Mouse (Mus musculus) cortical plate, adult 2 months (tissue): ENCODE results near the gene Eif4g3.

Experiments
- CTCF ChIP-seq: fragments of 200-500 bp; IDR thresholded peaks from 2 replicates; pipeline ENCODE4 v1.5.1; 2011; ENCODE audit warnings: mild to moderate bottlenecking, control low read depth, low read length; ENCODE audit not compliant: insufficient read depth; ENCODE audit errors: extremely low read depth
- POLR2A ChIP-seq: fragments of 200-500 bp; IDR thresholded peaks from 2 replicates; pipeline ENCODE4 v1.6.1; 2011; ENCODE audit warnings: mild to moderate bottlenecking, low read length, control low read depth; ENCODE audit not compliant: insufficient read depth; ENCODE audit errors: extremely low read depth

DNA sequence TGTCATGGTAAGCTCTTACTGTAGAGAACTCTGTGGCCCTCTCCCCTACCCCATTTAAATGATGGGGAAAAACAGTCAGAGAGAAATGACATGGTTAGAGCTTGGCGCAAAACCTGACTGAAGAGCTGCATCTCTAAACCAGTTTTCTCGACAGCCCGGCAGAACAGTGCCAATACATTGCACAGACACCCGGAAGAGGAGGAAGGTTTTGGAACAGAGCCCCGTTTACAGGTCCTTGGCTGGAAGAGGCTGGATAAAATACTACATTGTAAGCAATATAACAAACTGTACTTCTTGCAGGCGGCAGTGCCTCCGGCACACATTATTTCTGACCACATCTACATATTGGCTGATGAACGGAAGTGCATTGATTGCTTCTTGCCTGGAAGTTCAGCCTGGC lies 91.3 kb downstream of the Eif4g3 start:
- TF ChIP-seq POLR2A (no peak), CTCF (no peak)
